Mouse (Mus musculus): ENCODE data around the gene Gal3st1. TPM values are rescaled to one million over a fixed set of nuclear protein-coding genes. Genes with fewer than 3 reads are reported as not detected.

Gal3st1 gene
- polyA plus RNA-seq (2012; rRNA removed): 138 and 161 TPM in 2 replicates

DNA sequence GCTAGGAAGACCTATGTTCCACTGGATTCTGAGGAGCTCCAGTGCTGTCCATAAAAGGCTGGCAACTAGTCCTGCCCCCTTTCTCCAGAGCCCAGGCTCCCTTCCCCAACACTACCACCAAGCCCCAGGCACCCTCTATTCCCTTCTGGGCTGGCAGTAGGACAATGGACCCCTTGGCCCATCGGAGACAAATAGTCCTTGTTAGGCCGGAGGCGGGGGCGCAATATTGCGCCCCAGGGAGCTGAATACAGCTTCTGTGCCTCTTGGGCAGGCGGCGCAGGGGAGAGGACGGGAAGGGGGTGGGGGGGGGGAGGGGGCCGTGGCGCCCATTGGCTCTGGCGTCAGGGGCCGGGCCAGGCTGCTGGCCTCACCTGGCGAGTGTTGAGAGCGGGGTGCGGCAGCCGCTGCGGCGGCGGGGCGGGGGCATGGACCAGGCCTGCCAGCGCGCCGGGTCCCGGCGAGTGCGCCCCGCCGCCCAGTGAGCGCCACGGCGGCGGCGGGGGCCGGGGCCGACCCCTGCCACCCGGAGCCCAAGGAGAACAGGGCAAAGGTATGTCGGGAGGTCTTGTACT is at the start of gene Gal3st1:
Gal3st1 (plus strand) TSS at position 346 of the 572 bp plus-strand sequence.

DNA sequence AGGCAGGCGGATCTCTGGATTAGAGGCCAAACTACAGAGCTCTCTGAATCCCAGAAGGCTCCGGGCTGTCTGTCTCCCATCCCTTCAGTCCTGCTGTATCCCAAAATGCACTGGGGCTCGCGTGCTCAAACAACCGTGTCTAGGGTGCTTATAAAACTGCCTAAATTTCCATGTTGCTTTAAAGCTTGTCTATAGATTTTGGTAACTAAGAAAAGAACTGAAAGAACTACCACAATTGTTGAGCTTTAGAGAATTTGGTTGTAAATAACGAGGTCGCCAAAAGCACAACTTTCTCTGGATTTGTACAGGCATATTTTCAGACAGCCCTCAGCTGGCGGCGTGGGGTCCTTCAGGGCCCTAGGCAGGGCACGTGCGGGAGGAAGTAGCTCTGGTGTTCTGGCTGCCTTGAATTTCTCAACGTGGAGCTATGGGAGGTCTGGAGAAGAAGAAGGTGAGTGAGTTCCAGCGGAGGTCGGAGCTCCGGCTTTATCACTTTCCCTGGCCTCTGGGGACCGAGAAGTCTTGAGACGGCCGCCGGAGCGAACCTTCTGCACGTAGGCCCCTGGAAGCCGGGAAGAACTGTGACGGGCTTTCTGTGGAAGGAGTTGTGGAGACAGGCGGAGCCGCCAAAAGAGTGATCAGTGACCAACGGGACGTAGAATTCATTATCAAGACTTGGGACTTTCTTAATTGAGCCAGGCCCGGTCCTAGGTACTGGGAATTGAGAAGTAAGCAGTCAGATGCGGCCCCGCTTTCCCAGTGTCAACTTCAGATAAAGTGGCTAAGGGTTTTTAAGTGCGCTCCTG is 19.6 kb upstream of the Gal3st1 start, which contains the start of gene Pes1:
Pes1 (plus strand) TSS at position 366 of the 806 bp plus-strand sequence.

DNA sequence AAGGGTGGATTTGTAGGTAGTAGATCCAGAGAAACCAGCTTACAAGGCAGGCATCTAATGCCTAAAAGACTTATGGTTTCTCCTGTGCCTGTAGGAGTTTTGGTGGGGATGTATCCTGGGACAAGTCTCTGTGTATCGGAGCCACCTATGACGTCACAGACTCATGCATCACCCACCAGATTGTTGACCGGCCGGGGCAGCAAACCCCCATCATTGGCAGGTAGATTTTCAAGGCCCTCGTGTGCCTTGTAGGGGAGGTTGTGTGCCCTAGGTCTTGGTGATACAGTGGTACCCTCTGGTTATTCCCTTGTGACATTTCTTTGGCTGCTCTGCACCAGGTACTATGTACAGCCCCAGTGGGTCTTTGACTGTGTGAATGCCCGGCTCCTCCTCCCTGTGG is 6.8 kb upstream of the Gal3st1 start, which contains the start of gene 4930556J24Rik:
4930556J24Rik (minus strand) TSS at position 101 of the 400 bp plus-strand sequence.

GRCm38 (mm10) chr11:4031126-4031941 is 47.9 kb downstream of the Gal3st1 start, which contains the start of gene Sec14l4:
Sec14l4 (plus strand) TSS chr11:4031462.

Other genes starting within 250 kb of the Gal3st1 start
- gene Osbp2, start 119.7 kb upstream of the Gal3st1 start, polyA plus RNA-seq (2012; rRNA removed): 0.39 and 0.55 TPM in 2 replicates
- gene 4921536K21Rik, start 88.5 kb upstream of the Gal3st1 start, polyA plus RNA-seq (2012; rRNA removed): 0.67 and 0.97 TPM in 2 replicates
- 6.8 and 7.6 TPM in 2 replicates for gene Dusp18, start 88.4 kb upstream of the Gal3st1 start, polyA plus RNA-seq (2012; rRNA removed)
- gene Slc35e4, start 69.0 kb upstream of the Gal3st1 start, polyA plus RNA-seq (2012; rRNA removed): 22.2 and 26.5 TPM in 2 replicates
- gene Tcn2, start 51.5 kb upstream of the Gal3st1 start, polyA plus RNA-seq (2012; rRNA removed): 111 and 118 TPM in 2 replicates
- gene Pes1, start 19.7 kb upstream of the Gal3st1 start, polyA plus RNA-seq (2012; rRNA removed): 25.5 and 26.9 TPM in 2 replicates
- not detected in 2 replicates for gene 4930556J24Rik, start 6.9 kb upstream of the Gal3st1 start, polyA plus RNA-seq (2012; rRNA removed)
- 0.30 and 0.40 TPM in 2 replicates for gene Sec14l4, start 47.8 kb downstream of the Gal3st1 start, polyA plus RNA-seq (2012; rRNA removed)
- not detected in 2 replicates for gene Sec14l3, start 81.2 kb downstream of the Gal3st1 start, polyA plus RNA-seq (2012; rRNA removed)
- gene Mtfp1, start 111.8 kb downstream of the Gal3st1 start, polyA plus RNA-seq (2012; rRNA removed): 18.6 and 19.6 TPM in 2 replicates
- gene Sec14l2, start 139.8 kb downstream of the Gal3st1 start, polyA plus RNA-seq (2012; rRNA removed): 1.8 and 2.2 TPM in 2 replicates
- gene Rnf215, start 151.6 kb downstream of the Gal3st1 start, polyA plus RNA-seq (2012; rRNA removed): 20.2 and 23.7 TPM in 2 replicates
- gene Ccdc157, start 176.7 kb downstream of the Gal3st1 start, polyA plus RNA-seq (2012; rRNA removed): 6.9 TPM in 2 replicates
- 28.2 and 29.5 TPM in 2 replicates for gene Sf3a1, start 176.7 kb downstream of the Gal3st1 start, polyA plus RNA-seq (2012; rRNA removed)
- gene Tbc1d10a, start 203.2 kb downstream of the Gal3st1 start, polyA plus RNA-seq (2012; rRNA removed): 50.0 and 51.8 TPM in 2 replicates
- gene Castor1, start 234.6 kb downstream of the Gal3st1 start, polyA plus RNA-seq (2012; rRNA removed): 8.6 and 10.4 TPM in 2 replicates

Measured in colon, adult 2 months (tissue).